Mouse (Mus musculus): ENCODE data around the gene Cideb. TPM values are rescaled to one million over a fixed set of nuclear protein-coding genes. Genes with fewer than 3 reads are reported as not detected.

The Cideb gene
- total and polyA plus RNA-seq, 3 experiments, result 0.53 to 2.4 TPM; not detected in 1

- Histone ChIP-seq H3K27me3 (ENCODE audit: control insufficient read depth in 1 of 2, insufficient read depth in 2 of 2, low read length in 2 of 2) (no peaks in the 10 kb centered on the region), H3K9ac (ENCODE audit: control insufficient read depth, low read depth, low read length, poor library complexity, severe bottlenecking) (no peak overlapping the region), H3K79me2 (ENCODE audit: control insufficient read depth, insufficient read depth, low read length, poor library complexity) (peaks cover 2% of the 10 kb centered on the region; the same call in 1 of the 2 replicates), H3K36me3 (ENCODE audit: control insufficient read depth in 1 of 2, insufficient read depth in 2 of 2, low read length in 2 of 2) (peaks cover 0 to 37% of the 10 kb centered on the region in 2 experiments; a peak in 2 of 4 replicates), H3K27ac (ENCODE audit: control insufficient read depth, low read depth, low read length) (no peak overlapping the region), H3K4me1 (ENCODE audit: control insufficient read depth in 1 of 2, insufficient read depth in 2 of 2, low read length in 2 of 2) (peaks cover 26 to 46% of the 10 kb centered on the region in 2 experiments), H3K4me3 (ENCODE audit: control insufficient read depth in 1 of 2, insufficient read depth in 1 of 2, low read depth in 2 of 2, low read length in 2 of 2) (no peak overlapping the region), H3K9me3 (replicated peaks; ENCODE audit: insufficient read depth, low read length) (no peaks in the 10 kb centered on the region)
- TF ChIP-seq GATA1 (IDR thresholded peaks at IDR 0.05; ENCODE audit: low read depth, low read length), result no peak
- TF ChIP-seq HCFC1 (IDR thresholded peaks at IDR 0.05; ENCODE audit: low read depth, low read length), result no peak
- no peak for TF ChIP-seq JUND (IDR thresholded peaks at IDR 0.05; ENCODE audit: low read depth, low read length)
- TF ChIP-seq MAX (IDR thresholded peaks at IDR 0.05; ENCODE audit: low read length), result no peak
- no peak for TF ChIP-seq MYC (IDR thresholded peaks at IDR 0.05; ENCODE audit: low read depth, low read length)
- no peak for TF ChIP-seq ZNF384 (IDR thresholded peaks at IDR 0.05; ENCODE audit: low read depth, low read length)
- no peak for TF ChIP-seq POLR2AphosphoS2 (IDR thresholded peaks at IDR 0.05; ENCODE audit: low read length)
- no peak for TF ChIP-seq TAL1 (IDR thresholded peaks at IDR 0.05; ENCODE audit: low read length)
- no peak for TF ChIP-seq ELF1 (IDR thresholded peaks at IDR 0.05; ENCODE audit: low read depth, low read length)
- TF ChIP-seq TCF12 (IDR thresholded peaks at IDR 0.05; ENCODE audit: low read depth, low read length), result no peak
- no peak for TF ChIP-seq CTCF (IDR thresholded peaks at IDR 0.05 in 2 of 3, conservative IDR thresholded peaks at IDR 0.05 in 1 of 3; ENCODE audit: control insufficient read depth in 1 of 3, insufficient read depth in 1 of 3, low read depth in 2 of 3, low read length in 3 of 3, poor library complexity in 1 of 3, severe bottlenecking in 1 of 3)
- TF ChIP-seq RCOR1 (IDR thresholded peaks at IDR 0.05; ENCODE audit: low read depth, low read length), result no peak
- TF ChIP-seq NRF1 (IDR thresholded peaks at IDR 0.05; ENCODE audit: insufficient read depth, low read depth, low read length, poor library complexity, severe bottlenecking), result no peak
- TF ChIP-seq SMC3 (IDR thresholded peaks at IDR 0.05; ENCODE audit: low read depth, low read length), result no peak
- TF ChIP-seq POLR2A (IDR thresholded peaks at IDR 0.05; ENCODE audit: control insufficient read depth in 1 of 2, insufficient read depth in 1 of 2, low read depth in 1 of 2, low read length in 2 of 2, poor library complexity in 1 of 2), result no peak
- TF ChIP-seq ETS1 (IDR thresholded peaks at IDR 0.05; ENCODE audit: low read depth, low read length), result no peak
- DNase-seq (ENCODE audit: low read depth, low spot score), result no peak
Measured at GRCm38 (mm10) chr14:55726261-55726660, 32.0 kb downstream of the Cideb start.

GRCm38 (mm10) chr14:55724411-55724871 is 33.8 kb downstream of the Cideb start:
- Histone ChIP-seq H3K4me1 (ENCODE audit: control insufficient read depth in 1 of 2, insufficient read depth in 2 of 2, low read length in 2 of 2) (peaks cover 19 to 28% of the 10 kb centered on the region in 2 experiments), H3K4me3 (ENCODE audit: control insufficient read depth in 1 of 2, insufficient read depth in 1 of 2, low read depth in 2 of 2, low read length in 2 of 2) (no peak overlapping the region; a peak in 1 of 4 replicates), H3K27ac (ENCODE audit: control insufficient read depth, low read depth, low read length) (peak overlapping the region; percentile 38; the same call in 1 of the 2 replicates), H3K27me3 (ENCODE audit: control insufficient read depth in 1 of 2, insufficient read depth in 2 of 2, low read length in 2 of 2) (no peaks in the 10 kb centered on the region), H3K9ac (ENCODE audit: control insufficient read depth, low read depth, low read length, poor library complexity, severe bottlenecking) (no peak overlapping the region), H3K9me3 (replicated peaks; ENCODE audit: insufficient read depth, low read length) (no peaks in the 10 kb centered on the region), H3K79me2 (ENCODE audit: control insufficient read depth, insufficient read depth, low read length, poor library complexity) (peaks cover 2% of the 10 kb centered on the region; the same call in 1 of the 2 replicates), H3K36me3 (ENCODE audit: control insufficient read depth in 1 of 2, insufficient read depth in 2 of 2, low read length in 2 of 2) (peaks cover 0 to 27% of the 10 kb centered on the region in 2 experiments; a peak in 2 of 4 replicates)
- peak; percentile 83 for DNase-seq (ENCODE audit: low read depth, low spot score)
- no peak for TF ChIP-seq USF1 (IDR thresholded peaks at IDR 0.05; ENCODE audit: low read depth, low read length)
- TF ChIP-seq ZC3H11A (IDR thresholded peaks at IDR 0.05; ENCODE audit: low read depth, low read length), result 0 out of 2 replicates have a peak, but pooled peaks have one; percentile 12
- peak; percentile 60 for TF ChIP-seq MXI1 (IDR thresholded peaks at IDR 0.05; ENCODE audit: low read depth, low read length)
- TF ChIP-seq MYC (IDR thresholded peaks at IDR 0.05; ENCODE audit: low read depth, low read length), result peak; percentile 76; the same call in 1 of the 2 replicates
- 0 out of 2 replicates have a peak, but pooled peaks have one; percentile 39 for TF ChIP-seq JUND (IDR thresholded peaks at IDR 0.05; ENCODE audit: low read depth, low read length)
- 0 out of 2 replicates have a peak, but pooled peaks have one; percentile 39 for TF ChIP-seq ELF1 (IDR thresholded peaks at IDR 0.05; ENCODE audit: low read depth, low read length)
- 0 out of 2 replicates have a peak, but pooled peaks have one; percentile 15 for TF ChIP-seq SMC3 (IDR thresholded peaks at IDR 0.05; ENCODE audit: low read depth, low read length)
- TF ChIP-seq EP300 (IDR thresholded peaks at IDR 0.05; ENCODE audit: low read depth in 1 of 2, low read length in 2 of 2), result peak in 1 of 2 experiments; percentile 59; a peak in 2 of 4 replicates
- peak; percentile 59; the same call in 1 of the 2 replicates for TF ChIP-seq RCOR1 (IDR thresholded peaks at IDR 0.05; ENCODE audit: low read depth, low read length)
- TF ChIP-seq MAX (IDR thresholded peaks at IDR 0.05; ENCODE audit: low read length), result peak; percentile 73
- TF ChIP-seq SIN3A (IDR thresholded peaks at IDR 0.05; ENCODE audit: low read length), result peak; percentile 64; the same call in 1 of the 2 replicates
- TF ChIP-seq TCF12 (IDR thresholded peaks at IDR 0.05; ENCODE audit: low read depth, low read length), result peak; percentile 90
- TF ChIP-seq ZNF384 (IDR thresholded peaks at IDR 0.05; ENCODE audit: low read depth, low read length), result no peak
- peak; percentile 58; the same call in 1 of the 2 replicates for TF ChIP-seq BHLHE40 (IDR thresholded peaks at IDR 0.05; ENCODE audit: borderline replicate concordance, low read depth, low read length)
- peak; percentile 71; the same call in 1 of the 2 replicates for TF ChIP-seq MAZ (IDR thresholded peaks at IDR 0.05; ENCODE audit: low read depth, low read length)
- 0 out of 2 replicates have a peak, but pooled peaks have one; percentile 3 for TF ChIP-seq MAFK (IDR thresholded peaks at IDR 0.05; ENCODE audit: borderline replicate concordance, low read depth, low read length)
- 0 out of 2 replicates have a peak, but pooled peaks have one; percentile 17 for TF ChIP-seq NRF1 (IDR thresholded peaks at IDR 0.05; ENCODE audit: insufficient read depth, low read depth, low read length, poor library complexity, severe bottlenecking)
- peak; percentile 80 for TF ChIP-seq TAL1 (IDR thresholded peaks at IDR 0.05; ENCODE audit: low read length)
- peak; percentile 57 for TF ChIP-seq GATA1 (IDR thresholded peaks at IDR 0.05; ENCODE audit: low read depth, low read length)
- no peak for TF ChIP-seq UBTF (IDR thresholded peaks at IDR 0.05; ENCODE audit: borderline replicate concordance, insufficient read depth, low read depth, low read length)
- no peak for TF ChIP-seq KAT2A (conservative IDR thresholded peaks at IDR 0.05; ENCODE audit: low read depth, low read length)
- peak; percentile 96 for TF ChIP-seq ETS1 (IDR thresholded peaks at IDR 0.05; ENCODE audit: low read depth, low read length)
- no peak for TF ChIP-seq CHD1 (IDR thresholded peaks at IDR 0.05; ENCODE audit: low read depth, low read length)
